Mouse (Mus musculus) olfactory bulb, adult 2 months (tissue): ENCODE data around the gene Pou2f2.

Source experiments
- CTCF ChIP-seq: fragments of 200-500 bp; IDR thresholded peaks from 2 replicates; pipeline ENCODE4 v1.5.1; 2012; ENCODE audit warnings: low read depth, mild to moderate bottlenecking, low read length, moderate library complexity; ENCODE audit not compliant: insufficient read depth
- POLR2A ChIP-seq: fragments of 200-500 bp; IDR thresholded peaks from 2 replicates; pipeline ENCODE4 v1.6.1; 2012; ENCODE audit warnings: mild to moderate bottlenecking, low read depth, low read length, moderate library complexity; ENCODE audit not compliant: insufficient read depth

DNA sequence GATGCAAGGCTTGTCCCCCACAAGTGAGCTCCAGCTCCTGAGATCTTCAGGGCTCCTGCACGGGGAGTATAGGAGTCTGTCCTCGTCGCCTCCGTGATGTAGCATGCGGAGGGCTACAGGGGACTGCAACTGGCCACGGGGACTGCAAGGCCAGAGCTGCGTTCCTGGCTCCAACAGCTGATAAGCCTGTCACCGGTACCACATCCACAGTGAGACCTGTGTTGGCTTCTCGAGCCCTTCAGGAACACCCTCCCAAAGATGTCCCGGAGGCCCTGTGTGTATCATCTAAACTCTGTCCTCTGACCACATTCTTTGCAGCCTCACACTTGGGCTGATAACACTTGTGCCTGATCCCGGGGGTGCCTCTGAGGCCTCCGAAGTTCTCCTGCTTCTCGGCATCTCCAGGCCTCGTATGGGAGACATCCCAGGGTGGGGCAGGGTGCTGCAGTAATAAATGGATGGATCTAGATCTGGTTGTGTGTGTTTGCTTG lies 23.3 kb downstream of the Pou2f2 start:
- TF ChIP-seq CTCF (no peak), POLR2A (no peak)
